Mouse (Mus musculus) forebrain, embryonic 15.5 days (tissue): ENCODE results near the gene AI467606. TPM values are rescaled to one million over a fixed set of nuclear protein-coding genes. Genes with fewer than 3 reads are reported as not detected.

Experiments
- ATAC-seq: fragments of 200-750 bp; cut with Nextera tagmentation; replicated peaks from 2 replicates; pipeline ENCODE4 v1.8.0; 2017; ENCODE audit warnings: mild to moderate bottlenecking, moderate TSS enrichment, moderate library complexity
- H3K27ac ChIP-seq: fragments of 300-500 bp; sonication (generic); replicated peaks from 2 replicates; pipeline ENCODE4 v1.5.1; 2015; ENCODE audit warnings: mild to moderate bottlenecking, inconsistent platforms
- H3K27me3 ChIP-seq: fragments of 300-500 bp; sonication (generic); 2 replicates; pipeline ENCODE4 v1.6.1; 2015; ENCODE audit warnings: inconsistent platforms
- H3K36me3 ChIP-seq: fragments of 300-500 bp; sonication (generic); 2 replicates; pipeline ENCODE4 v1.6.1; 2015; ENCODE audit warnings: mild to moderate bottlenecking, inconsistent platforms
- H3K4me1 ChIP-seq: fragments of 300-500 bp; sonication (generic); 2 replicates; pipeline ENCODE4 v1.6.1; 2015; ENCODE audit warnings: inconsistent platforms
- H3K4me2 ChIP-seq: fragments of 300-500 bp; sonication (generic); replicated peaks from 2 replicates; pipeline ENCODE4 v1.6.1; 2015; ENCODE audit warnings: mild to moderate bottlenecking, inconsistent platforms
- H3K4me3 ChIP-seq: fragments of 300-500 bp; sonication (generic); 2 replicates; pipeline ENCODE4 v1.5.1; 2015; ENCODE audit warnings: mild to moderate bottlenecking, inconsistent platforms
- H3K9ac ChIP-seq: fragments of 300-500 bp; sonication (generic); replicated peaks from 2 replicates; pipeline ENCODE4 v1.6.1; 2015; ENCODE audit warnings: mild to moderate bottlenecking, inconsistent platforms
- H3K9me3 ChIP-seq: fragments of 300-500 bp; sonication (generic); 2 replicates; pipeline ENCODE4 v1.6.1; 2016; ENCODE audit warnings: inconsistent platforms
- WGBS: fragments of 180-500 bp; shearing (Covaris S2); methylation state at CpG from one replicate; pipeline ENCODE4 v1.1.7; 2015; ENCODE audit warnings: mixed read lengths; 5-methylcytosine and 5-hydroxymethylcytosine counted together
- polyA plus RNA-seq: library from polyadenylated mRNA; unstranded; fragments of >200 nt; fragmentation: Nextera tagmentation; extraction: Ambion mirVana; gene quantifications from 2 replicates; pipeline ENCODE4 v1.2.1, GENCODE M21; 2015

Gene AI467606
- polyA plus RNA-seq: 1.3 and 1.6 TPM in 2 replicates

GRCm38 (mm10) chr7:127091114-127091896 is at the start of gene AI467606:
Gene AI467606, plus strand, starts transcription at chr7:127091359.
- H3K27me3 ChIP-seq: no peaks in the 10 kb centered on the region
- H3K36me3 ChIP-seq: no peaks in the 10 kb centered on the region
- 77% methylated on average over 16 of the region's 16 CpGs for WGBS
- no peak for ATAC-seq
- no peak within 1 kb of the TSS for H3K9ac ChIP-seq
- no peak within 1 kb of the TSS for H3K4me2 ChIP-seq
- no peaks in the 10 kb centered on the region for H3K9me3 ChIP-seq
- H3K4me3 ChIP-seq: no peak within 1 kb of the TSS
- H3K4me1 ChIP-seq: peaks cover 5% of the 10 kb centered on the region
- H3K27ac ChIP-seq: no peak within 1 kb of the TSS

- ATAC-seq: peak; percentile 86
- Histone ChIP-seq H3K27me3 (no peaks in the 10 kb centered on the region), H3K36me3 (no peaks in the 10 kb centered on the region), H3K9me3 (no peaks in the 10 kb centered on the region), H3K27ac (peak within 1 kb of the TSS; percentile 64), H3K4me3 (peak within 1 kb of the TSS; percentile 69), H3K4me2 (peak within 1 kb of the TSS; percentile 90), H3K9ac (peak within 1 kb of the TSS; percentile 69), H3K4me1 (peaks cover 18% of the 10 kb centered on the region)
- WGBS: under 1% methylated on average over 53 of the region's 53 CpGs
Observed at GRCm38 (mm10) chr7:127041851-127042672, 49.1 kb upstream of the AI467606 start, which contains the start of gene Kif22. Gene Kif22, minus strand, starts transcription at chr7:127042471.

- no peaks in the 10 kb centered on the region for H3K4me1 ChIP-seq
- H3K27me3 ChIP-seq: no peaks in the 10 kb centered on the region
- H3K4me3 ChIP-seq: no peak overlapping the region
- H3K9ac ChIP-seq: no peak overlapping the region
- no peaks in the 10 kb centered on the region for H3K36me3 ChIP-seq
- 79% methylated on average over 5 of the region's 5 CpGs for WGBS
- H3K27ac ChIP-seq: no peak overlapping the region
- no peak for ATAC-seq
- H3K9me3 ChIP-seq: no peaks in the 10 kb centered on the region
- H3K4me2 ChIP-seq: no peak overlapping the region
Observed at GRCm38 (mm10) chr7:127055026-127055585, 36.1 kb upstream of the AI467606 start.

- Histone ChIP-seq H3K27me3 (no peaks in the 10 kb centered on the region), H3K36me3 (no peaks in the 10 kb centered on the region), H3K4me1 (no peaks in the 10 kb centered on the region), H3K9me3 (no peaks in the 10 kb centered on the region), H3K4me2 (no peak overlapping the region), H3K9ac (no peak overlapping the region), H3K27ac (no peak overlapping the region), H3K4me3 (no peak overlapping the region)
- ATAC-seq: no peak
- WGBS: 91% methylated on average over 6 of the region's 6 CpGs
Observed at GRCm38 (mm10) chr7:127065538-127065937, 25.6 kb upstream of the AI467606 start.

GRCm38 (mm10) chr7:127066317-127066716 is 24.8 kb upstream of the AI467606 start:
- 85% methylated on average over 4 of the region's 4 CpGs for WGBS
- H3K4me1 ChIP-seq: no peaks in the 10 kb centered on the region
- H3K4me2 ChIP-seq: no peak overlapping the region
- no peak overlapping the region for H3K9ac ChIP-seq
- H3K27ac ChIP-seq: no peak overlapping the region
- no peaks in the 10 kb centered on the region for H3K36me3 ChIP-seq
- ATAC-seq: no peak
- H3K9me3 ChIP-seq: no peaks in the 10 kb centered on the region
- H3K4me3 ChIP-seq: no peak overlapping the region
- H3K27me3 ChIP-seq: no peaks in the 10 kb centered on the region

- Histone ChIP-seq H3K4me2 (no peak overlapping the region), H3K4me3 (no peak overlapping the region), H3K27ac (no peak overlapping the region), H3K27me3 (no peaks in the 10 kb centered on the region), H3K9ac (no peak overlapping the region), H3K4me1 (no peaks in the 10 kb centered on the region), H3K9me3 (no peaks in the 10 kb centered on the region), H3K36me3 (no peaks in the 10 kb centered on the region)
- ATAC-seq: no peak
- 74% methylated on average over 4 of the region's 4 CpGs for WGBS
Observed at GRCm38 (mm10) chr7:127070871-127071413, 20.2 kb upstream of the AI467606 start.

- 87% methylated on average over 4 of the region's 4 CpGs for WGBS
- Histone ChIP-seq H3K36me3 (no peaks in the 10 kb centered on the region), H3K4me2 (no peak overlapping the region), H3K27ac (no peak overlapping the region), H3K4me3 (no peak overlapping the region), H3K9ac (no peak overlapping the region), H3K4me1 (no peaks in the 10 kb centered on the region), H3K9me3 (no peaks in the 10 kb centered on the region), H3K27me3 (no peaks in the 10 kb centered on the region)
- no peak for ATAC-seq
Observed at GRCm38 (mm10) chr7:127073221-127073620, 17.9 kb upstream of the AI467606 start.

- no peaks in the 10 kb centered on the region for H3K9me3 ChIP-seq
- no peak overlapping the region for H3K4me2 ChIP-seq
Observed at GRCm38 (mm10) chr7:127076188-127076587, 15.0 kb upstream of the AI467606 start.

GRCm38 (mm10) chr7:127077692-127078091 is 13.5 kb upstream of the AI467606 start:
- 81% methylated on average over 3 of the region's 3 CpGs for WGBS
- Histone ChIP-seq H3K27me3 (no peaks in the 10 kb centered on the region), H3K9me3 (no peaks in the 10 kb centered on the region), H3K4me1 (no peaks in the 10 kb centered on the region), H3K9ac (no peak overlapping the region), H3K4me2 (no peak overlapping the region), H3K27ac (no peak overlapping the region), H3K36me3 (no peaks in the 10 kb centered on the region), H3K4me3 (no peak overlapping the region)
- no peak for ATAC-seq

More at GRCm38 (mm10) chr7:127076188-127076587, 15.0 kb upstream of the AI467606 start:
- no peak overlapping the region for H3K27ac ChIP-seq
- no peak for ATAC-seq
- H3K27me3 ChIP-seq: no peaks in the 10 kb centered on the region
- 92% methylated on average over 5 of the region's 5 CpGs for WGBS
- H3K9ac ChIP-seq: no peak overlapping the region
- H3K4me1 ChIP-seq: no peaks in the 10 kb centered on the region
- no peak overlapping the region for H3K4me3 ChIP-seq
- H3K36me3 ChIP-seq: no peaks in the 10 kb centered on the region

GRCm38 (mm10) chr7:127080045-127080444 is 11.1 kb upstream of the AI467606 start:
- no peak for ATAC-seq
- no peaks in the 10 kb centered on the region for H3K27me3 ChIP-seq
- no peaks in the 10 kb centered on the region for H3K36me3 ChIP-seq
- H3K9ac ChIP-seq: no peak overlapping the region
- no peak overlapping the region for H3K27ac ChIP-seq
- H3K4me2 ChIP-seq: no peak overlapping the region
- no peaks in the 10 kb centered on the region for H3K9me3 ChIP-seq
- H3K4me1 ChIP-seq: no peaks in the 10 kb centered on the region
- no peak overlapping the region for H3K4me3 ChIP-seq
- WGBS: 79% methylated on average over 3 of the region's 3 CpGs

- Histone ChIP-seq H3K4me3 (no peak overlapping the region), H3K9ac (no peak overlapping the region), H3K4me2 (no peak overlapping the region), H3K27me3 (no peaks in the 10 kb centered on the region), H3K36me3 (no peaks in the 10 kb centered on the region), H3K27ac (no peak overlapping the region), H3K4me1 (no peaks in the 10 kb centered on the region), H3K9me3 (no peaks in the 10 kb centered on the region)
- WGBS: 88% methylated on average over 8 of the region's 8 CpGs
- ATAC-seq: no peak
Observed at GRCm38 (mm10) chr7:127082271-127082670, 8.9 kb upstream of the AI467606 start.

- H3K36me3 ChIP-seq: no peaks in the 10 kb centered on the region
- no peak overlapping the region for H3K4me3 ChIP-seq
- WGBS: 63% methylated on average over 2 of the region's 2 CpGs
- H3K9ac ChIP-seq: no peak overlapping the region
- ATAC-seq: no peak
- no peaks in the 10 kb centered on the region for H3K9me3 ChIP-seq
- no peaks in the 10 kb centered on the region for H3K4me1 ChIP-seq
- no peaks in the 10 kb centered on the region for H3K27me3 ChIP-seq
- H3K27ac ChIP-seq: no peak overlapping the region
- no peak overlapping the region for H3K4me2 ChIP-seq
Observed at GRCm38 (mm10) chr7:127082995-127083394, 8.2 kb upstream of the AI467606 start.
